Mouse (Mus musculus): ENCODE results near the gene Tgm1.

The Tgm1 gene

DNA sequence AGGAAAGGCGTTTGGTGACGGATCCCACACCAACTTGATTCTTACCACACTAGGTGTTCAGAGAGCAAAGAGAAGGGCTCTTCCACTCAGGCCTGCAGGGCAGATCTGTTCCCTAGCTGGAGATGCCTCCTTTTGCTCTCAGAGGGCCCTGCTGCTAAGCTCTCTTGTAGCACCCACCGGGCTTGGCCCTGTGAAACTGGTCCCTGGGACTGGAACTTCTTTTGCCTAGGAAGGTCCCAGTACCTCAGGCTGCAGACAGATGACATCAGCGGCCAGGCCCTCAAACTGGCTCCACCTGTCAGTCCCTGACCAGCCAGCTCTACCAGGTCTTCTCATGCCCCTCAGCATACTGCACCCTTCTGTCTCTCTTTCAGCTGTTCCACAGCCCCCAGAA is at the start of gene Tgm1:
Tgm1 (minus strand) TSS at position 198 of the 394 bp plus-strand sequence.
- DNase-seq: no peak

DNA sequence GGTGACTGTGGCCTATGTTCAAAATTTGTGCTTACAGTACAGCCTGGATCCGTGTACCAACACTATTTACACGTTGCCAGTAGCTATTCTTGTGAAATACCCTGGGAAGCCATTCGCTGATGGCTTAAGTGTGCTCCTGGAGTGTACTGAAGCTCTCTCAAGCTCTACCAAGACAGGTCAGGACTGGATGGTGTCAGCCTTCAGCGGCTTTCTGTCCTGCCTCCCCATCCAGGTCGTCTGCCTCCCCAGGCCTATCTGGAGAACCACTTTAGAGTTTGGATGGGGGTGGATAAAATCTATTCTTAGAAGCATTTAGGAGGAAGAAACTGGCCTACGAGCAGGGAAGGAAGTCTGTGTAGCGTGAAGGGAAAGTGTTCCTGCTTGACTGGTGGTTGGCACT is 49.4 kb upstream of the Tgm1 start:
- DNase-seq: no peak

- peak; percentile 30 to 42 for DNase-seq
Measured at GRCm38 (mm10) chr14:55762001-55762821, 48.5 kb upstream of the Tgm1 start.

- DNase-seq: no peak
Measured at GRCm38 (mm10) chr14:55761163-55761562, 47.4 kb upstream of the Tgm1 start, which contains the start of gene Ltb4r2. Gene Ltb4r2, plus strand, starts transcription at chr14:55761428.

DNA sequence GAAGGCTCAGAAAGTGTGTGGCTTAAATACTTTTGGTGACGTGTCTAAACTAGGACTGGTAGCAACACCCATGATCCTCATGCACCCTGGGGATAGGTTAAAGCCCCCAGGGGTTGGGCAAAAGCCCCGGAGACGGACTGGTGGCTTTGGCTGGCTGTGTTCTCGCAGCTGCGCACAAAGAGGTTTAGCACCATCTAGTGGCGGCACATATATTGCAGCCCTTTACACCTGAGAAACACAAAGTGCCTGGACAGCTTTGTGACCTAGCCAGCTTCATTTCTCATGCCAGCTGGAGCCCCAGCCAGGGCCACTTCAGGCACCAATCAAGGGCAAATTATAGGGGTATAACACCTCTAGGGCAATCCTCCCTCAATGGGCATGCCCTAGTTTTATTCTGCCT is 46.4 kb upstream of the Tgm1 start:
- DNase-seq: peak; percentile 85 to 91

- DNase-seq: no peak
Measured at GRCm38 (mm10) chr14:55758363-55758784, 44.6 kb upstream of the Tgm1 start, which contains the start of gene Cideb. Gene Cideb, minus strand, starts transcription at chr14:55758458.

GRCm38 (mm10) chr14:55757566-55757965 is 43.8 kb upstream of the Tgm1 start:
- no peak for DNase-seq

- no peak for DNase-seq
Measured at GRCm38 (mm10) chr14:55747051-55747847, 33.5 kb upstream of the Tgm1 start.

DNA sequence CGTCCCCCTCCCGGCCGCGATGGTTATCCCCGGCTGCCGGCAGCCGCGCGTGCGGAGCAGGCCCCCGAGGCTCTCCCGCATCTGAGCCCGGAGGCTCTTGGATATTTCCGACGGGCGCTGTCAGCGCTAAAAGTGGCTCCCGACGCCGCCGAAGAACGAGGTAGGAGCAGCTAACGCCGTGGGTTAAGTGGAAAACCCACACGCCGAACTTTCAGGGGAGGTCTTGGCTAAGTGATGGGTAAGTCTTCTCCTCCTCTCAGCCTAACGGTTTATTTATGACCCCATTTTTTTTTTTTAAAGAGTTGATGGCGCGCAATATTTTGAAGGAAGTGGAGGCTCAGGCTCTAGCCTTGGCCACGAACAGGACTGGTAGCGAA is 32.1 kb upstream of the Tgm1 start:
- DNase-seq: no peak

- DNase-seq: peak; percentile 82 to 87
Measured at GRCm38 (mm10) chr14:55745180-55745860, 31.6 kb upstream of the Tgm1 start, which contains the start of the genes Dhrs1 and Nop9. Gene Dhrs1, minus strand, starts transcription at chr14:55745690. Gene Nop9, plus strand, starts transcription at chr14:55745693.

GRCm38 (mm10) chr14:55743711-55744110 is 30.0 kb upstream of the Tgm1 start:
- peak; percentile 84 to 85 for DNase-seq

- DNase-seq: no peak
Measured at GRCm38 (mm10) chr14:55737086-55737687, 23.5 kb upstream of the Tgm1 start.

- no peak for DNase-seq
Measured at GRCm38 (mm10) chr14:55735758-55736157, 22.0 kb upstream of the Tgm1 start.

DNA sequence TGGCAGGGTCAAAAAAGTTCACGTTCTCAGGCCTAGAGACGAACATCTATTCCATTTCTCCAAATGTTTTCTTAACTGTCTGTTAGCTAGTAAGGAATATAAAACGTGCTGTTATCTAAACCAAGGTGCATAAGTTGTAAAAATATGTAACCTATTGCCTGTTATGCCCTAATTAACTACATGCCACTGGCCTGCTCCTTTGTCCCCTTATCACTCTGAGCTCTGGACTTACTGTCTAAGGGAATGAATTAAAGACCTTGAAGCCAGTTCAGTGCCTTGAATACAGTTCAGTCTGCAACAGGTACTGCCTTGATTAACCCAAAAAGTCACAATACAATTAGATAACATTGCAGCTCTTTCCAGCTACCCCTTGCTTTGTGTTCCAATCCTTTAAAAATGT is 21.6 kb upstream of the Tgm1 start:
- DNase-seq: no peak

DNA sequence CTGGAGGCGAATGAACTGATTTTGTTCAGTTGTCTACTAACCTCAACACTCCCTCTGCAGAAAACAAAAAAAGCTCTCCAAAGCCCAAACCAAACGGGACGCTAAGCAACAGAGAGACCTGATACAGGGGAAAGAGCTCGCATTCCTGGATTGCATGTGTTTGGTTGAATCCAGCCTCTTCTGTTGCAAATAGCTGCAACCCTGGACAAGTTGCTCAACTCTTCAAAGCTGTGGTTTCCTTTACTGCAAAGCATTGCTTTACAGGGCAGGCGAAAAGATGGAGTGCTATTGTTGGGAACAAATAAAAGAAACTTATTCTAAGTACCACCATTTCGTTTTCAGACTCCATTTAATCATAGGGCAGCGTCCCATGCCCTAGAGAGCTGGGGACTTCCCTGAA is 21.1 kb upstream of the Tgm1 start:
- DNase-seq: no peak

GRCm38 (mm10) chr14:55733889-55734288 is 20.2 kb upstream of the Tgm1 start:
- no peak for DNase-seq

GRCm38 (mm10) chr14:55730531-55731032 is 16.9 kb upstream of the Tgm1 start:
- DNase-seq: no peak

DNA sequence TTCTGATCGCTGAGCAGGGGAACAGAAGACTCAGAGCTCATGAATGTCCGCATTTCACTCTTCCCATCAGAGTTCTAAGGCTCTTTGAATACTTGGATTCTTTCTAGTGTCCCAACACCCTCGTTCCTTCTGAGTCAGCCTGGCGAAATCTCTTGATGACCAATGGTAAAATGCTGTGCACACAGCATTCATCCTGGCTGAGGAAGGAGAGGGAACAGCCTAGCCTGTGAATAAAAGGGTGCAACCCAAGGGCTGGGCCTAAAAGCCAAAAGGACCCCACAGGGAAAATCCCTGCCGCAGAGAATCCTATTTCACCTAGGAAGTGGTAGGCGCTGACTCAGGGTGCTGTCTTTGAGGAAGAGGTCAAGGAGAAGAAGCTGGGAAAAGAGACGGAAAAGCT is 16.4 kb upstream of the Tgm1 start:
- DNase-seq: no peak

DNA sequence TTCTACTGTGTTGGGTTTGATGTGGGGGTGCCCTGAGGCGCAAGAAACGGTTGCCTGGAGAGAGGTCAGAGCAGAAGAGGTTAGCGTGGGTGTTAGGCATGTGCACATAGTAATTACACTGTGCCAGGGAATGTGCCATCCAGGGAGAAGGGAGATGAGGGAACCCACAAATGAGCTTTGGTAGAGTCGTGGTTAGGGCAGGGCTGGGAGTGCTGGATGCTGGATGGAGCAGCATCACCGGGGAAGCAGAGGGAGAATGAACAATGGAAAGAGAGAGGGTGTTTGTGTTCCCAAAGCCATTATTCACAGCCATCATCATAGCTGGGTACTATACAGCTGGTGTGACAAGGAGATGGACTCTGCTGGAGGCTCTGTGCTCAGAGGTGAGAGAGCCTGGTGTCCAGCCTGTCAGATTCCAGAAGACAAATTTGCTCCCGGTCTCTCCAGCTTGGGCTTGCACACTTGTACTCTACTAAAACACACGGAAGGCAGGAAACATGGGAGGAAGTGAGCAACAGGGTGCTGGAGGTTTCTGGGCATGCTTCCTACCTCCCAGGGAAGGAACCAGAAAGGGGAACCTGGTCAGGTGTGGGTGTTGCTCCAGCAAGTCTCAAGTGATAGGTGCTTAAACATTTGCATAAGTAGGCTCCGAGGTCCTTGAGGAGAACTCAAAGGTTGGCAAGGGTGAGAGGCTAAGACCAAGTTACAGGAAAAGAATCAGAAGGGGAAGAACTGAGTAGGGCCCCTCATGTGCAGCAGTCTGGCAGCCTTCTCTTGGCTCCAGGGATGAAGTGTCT is 14.4 kb upstream of the Tgm1 start:
- no peak for DNase-seq

DNA sequence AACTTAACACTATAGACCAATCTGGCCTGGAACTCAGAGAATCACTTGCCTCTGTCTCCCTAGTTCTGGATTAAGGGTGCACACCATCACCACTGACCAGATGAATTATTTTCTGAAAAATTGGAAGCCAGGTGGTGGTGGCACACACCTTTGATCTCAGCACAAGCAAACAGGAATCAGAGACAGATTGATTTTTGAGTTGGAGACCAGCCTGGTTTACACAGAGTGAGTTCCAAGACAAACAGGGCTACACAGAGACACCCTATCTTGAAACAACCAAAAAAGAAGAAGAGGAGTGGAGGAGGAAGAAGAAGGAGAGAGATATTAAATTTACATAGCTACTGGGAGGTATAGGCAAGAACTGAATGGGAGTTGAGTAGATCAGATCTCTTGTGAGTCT is 12.5 kb upstream of the Tgm1 start:
- no peak for DNase-seq

- DNase-seq: no peak
Measured at GRCm38 (mm10) chr14:55724411-55724871, 10.7 kb upstream of the Tgm1 start.

DNA sequence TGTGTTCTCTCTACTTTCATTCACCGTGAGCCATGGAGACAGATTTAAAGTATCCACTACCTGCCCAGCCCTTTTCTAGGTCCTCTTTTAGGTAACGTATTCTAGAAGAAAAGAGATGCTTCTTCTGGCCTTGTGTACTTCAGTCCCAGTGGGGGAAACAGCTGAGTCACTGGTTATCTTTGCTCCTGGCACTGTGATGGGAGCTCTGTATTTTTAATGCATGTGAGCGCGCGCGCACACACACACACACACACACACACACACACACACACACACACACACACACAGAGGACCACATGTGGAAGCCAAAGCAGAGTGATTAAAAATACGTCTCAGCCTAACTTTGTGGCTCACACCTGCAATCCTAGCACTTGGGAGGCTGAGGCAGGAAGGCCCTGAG is 9.7 kb upstream of the Tgm1 start:
- DNase-seq: no peak
